19 mouse cellular contexts compared by ENCODE assay signal in genomic region chr5:112991245-112991644, GRCm38 (mm10).
"Had no signal": no experiment of that assay in that cellular context is flagged by ENCODE, and none has a peak within 500 bp of the region (broad histone marks: within the 10 kb centered on the region; RNA-seq: fewer than 3 reads in every experiment).

No protein-coding gene starts in this region.

- H3K4me3 ChIP-seq: kidney, embryonic 15.5 days; left cerebral cortex, adult 2 months; liver, embryonic 13.5 days; megakaryocyte, embryonic 14.5 days had no signal

- DNase-seq: kidney, adult 11 months; kidney, adult 8-10 months; kidney, postnatal 10 days; kidney, postnatal 36 days; layer of hippocampus, postnatal 36 days; liver, embryonic 13.5 days; lung, adult 2 months; lung, postnatal 14 days; lung, postnatal 4 days; midbrain, embryonic 14.5 days; retina, postnatal 1 day; right cerebral cortex, postnatal 25 days; spleen, adult 18-20 months; thymus, adult 18-20 months; thymus, postnatal 36 days had no signal

- H3K9ac ChIP-seq: kidney, embryonic 15.5 days; liver, embryonic 13.5 days had no signal

- H3K4me2 ChIP-seq: kidney, embryonic 15.5 days; liver, embryonic 13.5 days; midbrain, embryonic 11.5 days had no signal

- H3K27me3 ChIP-seq: kidney, embryonic 15.5 days; liver, embryonic 13.5 days had no signal

- H3K4me1 ChIP-seq: kidney, embryonic 15.5 days; liver, embryonic 13.5 days; megakaryocyte, embryonic 14.5 days had no signal

- H3K27ac ChIP-seq: kidney, embryonic 15.5 days; left cerebral cortex, adult 2 months; liver, embryonic 13.5 days had no signal

- H3K9me3 ChIP-seq: kidney, embryonic 15.5 days; liver, embryonic 13.5 days had no signal
